Mouse (Mus musculus): ENCODE results near the gene Usp12. TPM values are rescaled to one million over a fixed set of nuclear protein-coding genes. Genes with fewer than 3 reads are reported as not detected.

Gene Usp12
- polyA plus RNA-seq (2012; rRNA removed) = 28.6 and 30.3 TPM in 2 replicates

GRCm38 (mm10) chr5:146794853-146795252, at the start of gene Usp12:
Usp12 (minus strand) TSS chr5:146795006.

DNA sequence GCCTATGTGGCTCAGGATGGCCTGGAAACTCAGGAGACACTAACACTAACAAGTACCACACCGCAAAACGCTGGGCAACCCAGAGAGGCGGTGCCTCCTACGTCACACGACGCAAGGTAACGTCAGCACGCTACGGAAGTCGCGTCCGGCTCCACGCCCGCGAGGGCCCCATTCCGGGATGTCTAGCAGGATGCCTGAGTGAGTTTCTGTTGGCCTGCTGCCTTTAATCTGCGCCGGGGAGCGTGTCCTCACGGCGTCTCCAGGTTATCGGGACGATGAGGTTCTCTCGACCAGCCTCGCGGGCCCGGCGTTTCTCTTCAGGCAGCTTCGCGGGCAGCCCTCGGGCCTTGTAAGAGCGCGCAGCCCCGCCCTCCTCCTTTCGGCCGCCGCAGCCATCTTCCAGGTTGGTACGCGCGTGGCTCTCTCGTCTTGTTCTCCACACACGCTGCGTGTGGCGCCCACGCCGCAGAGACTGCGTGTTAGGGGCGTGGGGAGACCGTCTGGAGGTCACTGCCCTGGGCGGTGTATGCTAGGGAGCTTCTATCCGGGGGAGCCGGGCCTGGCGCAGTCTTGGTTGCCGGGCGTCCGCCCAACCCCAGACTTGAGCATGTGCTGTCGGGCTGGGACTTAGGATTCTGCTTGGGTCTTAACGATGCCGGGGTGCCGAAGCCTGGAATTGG, 38.1 kb upstream of the Usp12 start, which contains the start of gene Rpl21:
Rpl21 (plus strand) TSS at position 122 of the 680 bp plus-strand sequence.

Other genes starting within 250 kb of the Usp12 start
- not detected in 2 replicates for gene Gm3415, start 238.9 kb downstream of the Usp12 start, polyA plus RNA-seq (2012; rRNA removed)
- gene Gpr12, start 209.8 kb downstream of the Usp12 start, polyA plus RNA-seq (2012; rRNA removed) = 46.4 and 53.1 TPM in 2 replicates
- gene Rpl21, start 37.9 kb upstream of the Usp12 start, polyA plus RNA-seq (2012; rRNA removed) = 422 and 424 TPM in 2 replicates
- 5.5 and 7.1 TPM in 2 replicates for gene Rasl11a, start 50.1 kb upstream of the Usp12 start, polyA plus RNA-seq (2012; rRNA removed)
- gene Gtf3a, start 153.7 kb upstream of the Usp12 start, polyA plus RNA-seq (2012; rRNA removed) = 86.0 and 92.1 TPM in 2 replicates
- gene Mtif3, start 168.8 kb upstream of the Usp12 start, polyA plus RNA-seq (2012; rRNA removed) = 19.9 and 23.2 TPM in 2 replicates